Mouse (Mus musculus) C2C12 (cell line): ENCODE results near the gene Ttll4. TPM values are rescaled to one million over a fixed set of nuclear protein-coding genes. Genes with fewer than 3 reads are reported as not detected.

Source experiments
- H3K27me3 ChIP-seq: one replicate; pipeline ENCODE4 v1.6.1; 2011; ENCODE audit not compliant: control insufficient read depth, insufficient read depth, insufficient read length
- H3K36me3 ChIP-seq: one replicate; pipeline ENCODE4 v1.6.1; 2011; ENCODE audit not compliant: control insufficient read depth, insufficient read depth
- H3K4me3 ChIP-seq: one replicate; pipeline ENCODE4 v1.5.1; 2011; ENCODE audit warnings: mild to moderate bottlenecking, control low read depth; ENCODE audit not compliant: poor library complexity, insufficient read depth, severe bottlenecking
- H3K79me2 ChIP-seq: one replicate; pipeline ENCODE4 v1.6.1; 2011; ENCODE audit not compliant: control insufficient read depth, insufficient read depth
- H3K79me3 ChIP-seq: one replicate; pipeline ENCODE4 v1.6.1; 2011; ENCODE audit warnings: low read depth, control low read depth
- H3ac ChIP-seq: one replicate; pipeline ENCODE3; 2011; ENCODE audit warnings: low read depth; ENCODE audit not compliant: control insufficient read depth, insufficient read length
- CEBPB ChIP-seq: IDR thresholded peaks from one replicate; pipeline ENCODE4 v1.6.1; 2011; ENCODE audit warnings: low read depth, mild to moderate bottlenecking, control low read depth, moderate library complexity
- CTCF ChIP-seq: IDR thresholded peaks from one replicate; pipeline ENCODE4 v1.5.1; 2011; ENCODE audit not compliant: control insufficient read depth, insufficient read depth, insufficient read length
- FOSL1 ChIP-seq: IDR thresholded peaks from one replicate; pipeline ENCODE4 v1.8.0; 2011; ENCODE audit warnings: mild to moderate bottlenecking, low read length; ENCODE audit not compliant: poor library complexity, insufficient read depth, severe bottlenecking
- MAX ChIP-seq: IDR thresholded peaks from one replicate; pipeline ENCODE4 v1.6.1; 2011; ENCODE audit warnings: mild to moderate bottlenecking, control low read depth
- MYOD1 ChIP-seq: IDR thresholded peaks from one replicate; pipeline ENCODE4 v1.6.1; 2011; ENCODE audit warnings: low read depth; ENCODE audit not compliant: control insufficient read depth, insufficient read length
- MYOG ChIP-seq: IDR thresholded peaks from one replicate; pipeline ENCODE4 v1.6.1; 2011; ENCODE audit not compliant: control insufficient read depth, insufficient read length; ENCODE audit errors: extremely low read depth
- USF1 ChIP-seq: IDR thresholded peaks from one replicate; pipeline ENCODE4 v1.6.1; 2011; ENCODE audit warnings: low read depth, mild to moderate bottlenecking, control low read depth, moderate library complexity
- polyA plus RNA-seq: library from polyadenylated mRNA; unstranded; fragments of >200 nt; fragmentation: generic; extraction: Trizol; gene quantifications from one replicate; pipeline ENCODE4 v1.2.1, GENCODE M21; 2012; ENCODE audit warnings: missing spikeins

Gene Ttll4
- polyA plus RNA-seq, 1 experiment, result 7.6 TPM

- H3K27me3 ChIP-seq, result no peaks in the 10 kb centered on the region
- no peak overlapping the region for H3K4me3 ChIP-seq
- H3K36me3 ChIP-seq, result peaks cover 81% of the 10 kb centered on the region
Measured at GRCm38 (mm10) chr1:74698353-74698752, 36.8 kb downstream of the Ttll4 start.

GRCm38 (mm10) chr1:74698791-74699190, 37.2 kb downstream of the Ttll4 start:
- TF ChIP-seq MYOD1, result no peak
- no peak for TF ChIP-seq CEBPB
- no peak for TF ChIP-seq FOSL1
- TF ChIP-seq CTCF, result no peak
- no peak for TF ChIP-seq MAX
- TF ChIP-seq MYOG, result no peak
- TF ChIP-seq USF1, result no peak
- no peaks in the 10 kb centered on the region for H3K79me2 ChIP-seq
- no peaks in the 10 kb centered on the region for H3K79me3 ChIP-seq
- H3ac ChIP-seq, result no peak overlapping the region
- no peaks in the 10 kb centered on the region for H3K27me3 ChIP-seq
- peaks cover 77% of the 10 kb centered on the region for H3K36me3 ChIP-seq
- H3K4me3 ChIP-seq, result no peak overlapping the region

More at GRCm38 (mm10) chr1:74698353-74698752, 36.8 kb downstream of the Ttll4 start:
- H3ac ChIP-seq, result no peak overlapping the region
- no peaks in the 10 kb centered on the region for H3K79me3 ChIP-seq
- no peaks in the 10 kb centered on the region for H3K79me2 ChIP-seq
- TF ChIP-seq FOSL1, result no peak
- TF ChIP-seq MYOD1, result no peak
- TF ChIP-seq MYOG, result no peak
- TF ChIP-seq USF1, result no peak
- TF ChIP-seq CTCF, result no peak
- no peak for TF ChIP-seq CEBPB
- no peak for TF ChIP-seq MAX

GRCm38 (mm10) chr1:74702142-74702553, 40.6 kb downstream of the Ttll4 start:
- Histone ChIP-seq H3K4me3 (no peak overlapping the region), H3K79me2 (no peaks in the 10 kb centered on the region), H3ac (no peak overlapping the region), H3K27me3 (no peaks in the 10 kb centered on the region), H3K36me3 (peaks cover 45% of the 10 kb centered on the region), H3K79me3 (no peaks in the 10 kb centered on the region)
- TF ChIP-seq MYOD1, result no peak
- TF ChIP-seq MYOG, result no peak
- TF ChIP-seq CEBPB, result no peak
- no peak for TF ChIP-seq USF1
- TF ChIP-seq MAX, result no peak
- no peak for TF ChIP-seq CTCF
- TF ChIP-seq FOSL1, result no peak

GRCm38 (mm10) chr1:74704156-74704555, 42.6 kb downstream of the Ttll4 start:
- no peaks in the 10 kb centered on the region for H3K27me3 ChIP-seq
- H3K4me3 ChIP-seq, result no peak overlapping the region
- no peak for TF ChIP-seq CEBPB
- no peak for TF ChIP-seq FOSL1
- TF ChIP-seq MYOD1, result no peak
- TF ChIP-seq MYOG, result no peak
- no peak for TF ChIP-seq USF1
- TF ChIP-seq MAX, result no peak
- TF ChIP-seq CTCF, result no peak
- H3K79me3 ChIP-seq, result no peaks in the 10 kb centered on the region
- no peak overlapping the region for H3ac ChIP-seq
- no peaks in the 10 kb centered on the region for H3K79me2 ChIP-seq
- peaks cover 25% of the 10 kb centered on the region for H3K36me3 ChIP-seq

GRCm38 (mm10) chr1:74705016-74705415, 43.5 kb downstream of the Ttll4 start:
- Histone ChIP-seq H3ac (no peak overlapping the region), H3K79me3 (no peaks in the 10 kb centered on the region), H3K4me3 (no peak overlapping the region), H3K79me2 (no peaks in the 10 kb centered on the region), H3K36me3 (peaks cover 17% of the 10 kb centered on the region), H3K27me3 (no peaks in the 10 kb centered on the region)
- TF ChIP-seq CEBPB (no peak), MYOD1 (no peak), MYOG (no peak), USF1 (no peak), CTCF (no peak), FOSL1 (no peak), MAX (no peak)

GRCm38 (mm10) chr1:74709566-74709965, 48.0 kb downstream of the Ttll4 start:
- no peaks in the 10 kb centered on the region for H3K27me3 ChIP-seq
- H3K79me3 ChIP-seq, result no peaks in the 10 kb centered on the region
- H3ac ChIP-seq, result no peak overlapping the region
- TF ChIP-seq MYOG (no peak), MYOD1 (no peak), MAX (no peak), CEBPB (no peak), CTCF (no peak), FOSL1 (no peak), USF1 (no peak)
- no peaks in the 10 kb centered on the region for H3K79me2 ChIP-seq
- H3K36me3 ChIP-seq, result no peaks in the 10 kb centered on the region
- no peak overlapping the region for H3K4me3 ChIP-seq
